Mouse (Mus musculus): ENCODE data around the gene Gart.

Gene Gart

GRCm38 (mm10) chr16:91599242-91599641, 47.5 kb downstream of the Gart start:
- TF ChIP-seq GATA4 (IDR thresholded peaks at IDR 0.05; ENCODE audit: insufficient replicate concordance, low read length): no peak

GRCm38 (mm10) chr16:91597672-91598010, 49.1 kb downstream of the Gart start, which contains the start of gene Tmem50b:
TSS of gene Tmem50b (minus strand) at chr16:91597800.
- TF ChIP-seq GATA4 (IDR thresholded peaks at IDR 0.05; ENCODE audit: insufficient replicate concordance, low read length): peak; percentile 17; the same call in 1 of the 2 replicates

- TF ChIP-seq GATA4 (IDR thresholded peaks at IDR 0.05; ENCODE audit: insufficient replicate concordance, low read length): no peak
Measured at GRCm38 (mm10) chr16:91596779-91597671, 49.7 kb downstream of the Gart start.

GRCm38 (mm10) chr16:91596397-91596778, 50.4 kb downstream of the Gart start:
- no peak for TF ChIP-seq GATA4 (IDR thresholded peaks at IDR 0.05; ENCODE audit: insufficient replicate concordance, low read length)

- TF ChIP-seq GATA4 (IDR thresholded peaks at IDR 0.05; ENCODE audit: insufficient replicate concordance, low read length): no peak
Measured at GRCm38 (mm10) chr16:91595076-91595475, 51.7 kb downstream of the Gart start.

- TF ChIP-seq GATA4 (IDR thresholded peaks at IDR 0.05; ENCODE audit: insufficient replicate concordance, low read length): no peak
Measured at GRCm38 (mm10) chr16:91593262-91593661, 53.5 kb downstream of the Gart start.

GRCm38 (mm10) chr16:91592162-91592561, 54.6 kb downstream of the Gart start:
- TF ChIP-seq GATA4 (IDR thresholded peaks at IDR 0.05; ENCODE audit: insufficient replicate concordance, low read length): no peak

GRCm38 (mm10) chr16:91588703-91589102, 58.0 kb downstream of the Gart start:
- TF ChIP-seq GATA4 (IDR thresholded peaks at IDR 0.05; ENCODE audit: insufficient replicate concordance, low read length): no peak

GRCm38 (mm10) chr16:91587730-91588453, 58.9 kb downstream of the Gart start:
- TF ChIP-seq GATA4 (IDR thresholded peaks at IDR 0.05; ENCODE audit: insufficient replicate concordance, low read length): no peak

- no peak for TF ChIP-seq GATA4 (IDR thresholded peaks at IDR 0.05; ENCODE audit: insufficient replicate concordance, low read length)
Measured at GRCm38 (mm10) chr16:91586244-91586643, 60.5 kb downstream of the Gart start.

- TF ChIP-seq GATA4 (IDR thresholded peaks at IDR 0.05; ENCODE audit: insufficient replicate concordance, low read length): no peak
Measured at GRCm38 (mm10) chr16:91585617-91586016, 61.1 kb downstream of the Gart start.

- no peak for TF ChIP-seq GATA4 (IDR thresholded peaks at IDR 0.05; ENCODE audit: insufficient replicate concordance, low read length)
Measured at GRCm38 (mm10) chr16:91582307-91582706, 64.4 kb downstream of the Gart start.

- no peak for TF ChIP-seq GATA4 (IDR thresholded peaks at IDR 0.05; ENCODE audit: insufficient replicate concordance, low read length)
Measured at GRCm38 (mm10) chr16:91578980-91579720, 67.6 kb downstream of the Gart start.

- no peak for TF ChIP-seq GATA4 (IDR thresholded peaks at IDR 0.05; ENCODE audit: insufficient replicate concordance, low read length)
Measured at GRCm38 (mm10) chr16:91575151-91575550, 71.6 kb downstream of the Gart start.
